In genomic region chr8:110847645-110848495, GRCm38 (mm10) we compare ENCODE assay signal across 9 mouse cellular contexts. TPM values are rescaled to one million over a fixed set of nuclear protein-coding genes. Genes with fewer than 3 reads are reported as not detected.
DNase-seq lines count a peak whose midpoint lies in the region; ATAC-seq and TF ChIP-seq lines count a peak whose summit lies in the region.
"Had no signal": no experiment of that assay in that cellular context is flagged by ENCODE, and none has a peak within 500 bp of the region (broad histone marks: within the 10 kb centered on the region; RNA-seq: fewer than 3 reads in every experiment).

No protein-coding gene starts in this region.

- no peak for TF ChIP-seq CTCF in kidney, adult 2 months (conservative IDR thresholded peaks at IDR 0.05; ENCODE audit: insufficient read depth, insufficient read length, low read depth, low read length)
- no peak for TF ChIP-seq CTCF in cortical plate, adult 2 months (IDR thresholded peaks at IDR 0.05; ENCODE audit: extremely low read depth, insufficient read depth, low read length)

- no peaks in the 10 kb centered on the region; the same call in none of the 2 replicates for H3K36me3 ChIP-seq in kidney, adult 2 months (ENCODE audit: control insufficient read depth, insufficient read depth, low read length)
- H3K36me3 ChIP-seq in intestine, embryonic 15.5 days: peaks cover 31% of the 10 kb centered on the region
- H3K36me3 ChIP-seq in midbrain, embryonic 15.5 days (replicated peaks): peaks cover 42% of the 10 kb centered on the region

- WGBS in kidney, adult 2 months: 41% methylated on average over 14 of the region's 14 CpGs
- WGBS in intestine, embryonic 15.5 days: 54% methylated on average over 14 of the region's 14 CpGs
- WGBS in midbrain, embryonic 15.5 days: 60% methylated on average over 14 of the region's 14 CpGs

- DNase-seq in kidney, adult 2 months: no peak
- DNase-seq in kidney, postnatal 25 days: no peak
- no peak for DNase-seq in urinary bladder, postnatal 4 days (ENCODE audit: low spot score in 2 of 2)
- no peak for DNase-seq in cerebellum, adult 9-10 months
- no peak for DNase-seq in gastrocnemius, postnatal 4 days (ENCODE audit: low spot score in 2 of 2)

- peak overlapping the region; percentile 73; the same call in 1 of the 2 replicates for H3K4me3 ChIP-seq in kidney, adult 2 months (ENCODE audit: insufficient read depth, low read depth, low read length)
- H3K4me3 ChIP-seq in cortical plate, adult 2 months (ENCODE audit: insufficient read depth, low read length): peak overlapping the region; percentile 86
- H3K4me3 ChIP-seq in intestine, embryonic 15.5 days (replicated peaks): peak overlapping the region; percentile 79
- H3K4me3 ChIP-seq in midbrain, embryonic 15.5 days: peak overlapping the region; percentile 72

- ATAC-seq in intestine, embryonic 15.5 days: no peak
- ATAC-seq in midbrain, embryonic 15.5 days (replicated peaks): no peak

- H3K27me3 ChIP-seq in kidney, adult 2 months (replicated peaks; ENCODE audit: control insufficient read depth, insufficient read depth, low read length): no peaks in the 10 kb centered on the region
- H3K27me3 ChIP-seq in intestine, embryonic 15.5 days (replicated peaks): no peaks in the 10 kb centered on the region
- no peaks in the 10 kb centered on the region for H3K27me3 ChIP-seq in midbrain, embryonic 15.5 days (replicated peaks)

- H3K4me2 ChIP-seq in intestine, embryonic 15.5 days (replicated peaks): peak overlapping the region; percentile 71
- H3K4me2 ChIP-seq in midbrain, embryonic 15.5 days: peak overlapping the region; percentile 71

- peaks cover 8% of the 10 kb centered on the region; the same call in 1 of the 2 replicates for H3K4me1 ChIP-seq in kidney, adult 2 months (ENCODE audit: control insufficient read depth, insufficient read depth, low read length)
- peaks cover 3% of the 10 kb centered on the region; the same call in 1 of the 2 replicates for H3K4me1 ChIP-seq in cortical plate, adult 2 months (ENCODE audit: control insufficient read depth, insufficient read depth, low read length)
- H3K4me1 ChIP-seq in intestine, embryonic 15.5 days (replicated peaks): peaks cover 10% of the 10 kb centered on the region; the same call in 1 of the 2 replicates
- H3K4me1 ChIP-seq in midbrain, embryonic 15.5 days: peaks cover 32% of the 10 kb centered on the region

- no peaks in the 10 kb centered on the region for H3K9me3 ChIP-seq in intestine, embryonic 15.5 days
- H3K9me3 ChIP-seq in midbrain, embryonic 15.5 days: no peaks in the 10 kb centered on the region

- no peak for TF ChIP-seq POLR2A in kidney, adult 2 months (IDR thresholded peaks at IDR 0.05; ENCODE audit: low read depth, low read length)
- TF ChIP-seq POLR2A in cortical plate, adult 2 months (IDR thresholded peaks at IDR 0.05; ENCODE audit: extremely low read depth, insufficient read depth, low read length): no peak

- H3K27ac ChIP-seq in kidney, adult 2 months (ENCODE audit: insufficient read depth, low read depth, low read length): no peak overlapping the region
- H3K27ac ChIP-seq in cortical plate, adult 2 months (ENCODE audit: insufficient read depth, low read length): no peak overlapping the region
- no peak overlapping the region for H3K27ac ChIP-seq in intestine, embryonic 15.5 days
- H3K27ac ChIP-seq in midbrain, embryonic 15.5 days: no peak overlapping the region

- H3K9ac ChIP-seq in intestine, embryonic 15.5 days: peak overlapping the region; percentile 86
- H3K9ac ChIP-seq in midbrain, embryonic 15.5 days: peak overlapping the region; percentile 88; the same call in 1 of the 2 replicates

RNA-seq across cellular contexts. Expression of gene Sf3b3, which starts 1.3 kb away (rescaled TPM):
- 22.6 and 25.9 TPM in 2 replicates for polyA plus RNA-seq in kidney, adult 2 months (2012; rRNA removed)
- 36.8 and 37.4 TPM in 2 replicates for polyA plus RNA-seq in cortical plate, adult 2 months (2012; rRNA removed)
- polyA plus RNA-seq in intestine, embryonic 15.5 days (2015; fragmentation: Nextera tagmentation; extraction: Ambion mirVana): 123 and 126 TPM in 2 replicates
- 99.3 and 101 TPM in 2 replicates for polyA plus RNA-seq in midbrain, embryonic 15.5 days (2015; fragmentation: Nextera tagmentation; extraction: Ambion mirVana)
- total RNA-seq in gastrocnemius, postnatal 4 days (2021): 10 to 100 TPM; 56.3 to 63.0 TPM

RNA-seq across cellular contexts. Expression of gene Cog4, which starts 1.5 kb away (rescaled TPM):
- 40.1 and 42.9 TPM in 2 replicates for polyA plus RNA-seq in kidney, adult 2 months (2012; rRNA removed)
- polyA plus RNA-seq in cortical plate, adult 2 months (2012; rRNA removed): 41.8 and 42.9 TPM in 2 replicates
- 69.0 and 69.5 TPM in 2 replicates for polyA plus RNA-seq in intestine, embryonic 15.5 days (2015; fragmentation: Nextera tagmentation; extraction: Ambion mirVana)
- polyA plus RNA-seq in midbrain, embryonic 15.5 days (2015; fragmentation: Nextera tagmentation; extraction: Ambion mirVana): 74.9 and 77.1 TPM in 2 replicates
- 10 to 100 TPM; 59.5 to 66.6 TPM for total RNA-seq in gastrocnemius, postnatal 4 days (2021)

RNA-seq across cellular contexts. Expression of gene Il34, which starts 42.1 kb away (rescaled TPM):
- 21.8 and 26.3 TPM in 2 replicates for polyA plus RNA-seq in kidney, adult 2 months (2012; rRNA removed)
- polyA plus RNA-seq in cortical plate, adult 2 months (2012; rRNA removed): 103 and 108 TPM in 2 replicates
- polyA plus RNA-seq in intestine, embryonic 15.5 days (2015; fragmentation: Nextera tagmentation; extraction: Ambion mirVana): 1.1 and 2.6 TPM in 2 replicates
- polyA plus RNA-seq in midbrain, embryonic 15.5 days (2015; fragmentation: Nextera tagmentation; extraction: Ambion mirVana): 6.9 and 8.2 TPM in 2 replicates
- 10 to 100 TPM in 1 of 2 experiments, 1 to 10 TPM in 1; 7.9 to 10.4 TPM for total RNA-seq in gastrocnemius, postnatal 4 days (2021)
- total RNA-seq: hematopoietic stem cell, adult 5-6 weeks had no signal

RNA-seq across cellular contexts. Expression of gene Fuk, which starts 54.4 kb away (rescaled TPM):
- polyA plus RNA-seq in kidney, adult 2 months (2012; rRNA removed): 17.9 and 21.3 TPM in 2 replicates
- 18.0 and 18.2 TPM in 2 replicates for polyA plus RNA-seq in cortical plate, adult 2 months (2012; rRNA removed)
- 10.2 and 13.2 TPM in 2 replicates for polyA plus RNA-seq in intestine, embryonic 15.5 days (2015; fragmentation: Nextera tagmentation; extraction: Ambion mirVana)
- 7.3 and 8.0 TPM in 2 replicates for polyA plus RNA-seq in midbrain, embryonic 15.5 days (2015; fragmentation: Nextera tagmentation; extraction: Ambion mirVana)
- 1 to 10 TPM; 5.9 to 6.5 TPM for total RNA-seq in gastrocnemius, postnatal 4 days (2021)
